Mouse (Mus musculus): ENCODE results near the gene Nr2f1. TPM values are rescaled to one million over a fixed set of nuclear protein-coding genes. Genes with fewer than 3 reads are reported as not detected.

Gene Nr2f1
- polyA plus RNA-seq, 1 experiment from 2014 or later = 12.6 TPM

- Histone ChIP-seq H3K36me3 (ENCODE audit: control insufficient read depth, insufficient read depth, low read length) (no peaks in the 10 kb centered on the region), H3K9me3 (replicated peaks; ENCODE audit: control insufficient read depth, low read length) (no peaks in the 10 kb centered on the region), H3K9ac (ENCODE audit: low read length) (peak overlapping the region; percentile 50), H3K4me3 (replicated peaks; ENCODE audit: low read length) (peak overlapping the region; percentile 46), H3K27ac (ENCODE audit: low read length) (no peak overlapping the region), H3K4me1 (ENCODE audit: control insufficient read depth, insufficient read depth, low read length) (no peaks in the 10 kb centered on the region; the same call in 1 of the 2 replicates), H3K4me2 (ENCODE audit: low read depth, low read length) (peak overlapping the region; percentile 54), H3K27me3 (ENCODE audit: control insufficient read depth, insufficient read depth, low read length) (peaks cover 15% of the 10 kb centered on the region)
- no peak for ATAC-seq (ENCODE audit: insufficient read depth, low FRiP score)
- 25% methylated on average over 7 of the region's 7 CpGs for WGBS
These were observed 3.2 kb downstream of the Nr2f1 start for GRCm38 (mm10) chr13:78196236-78196796.

DNA sequence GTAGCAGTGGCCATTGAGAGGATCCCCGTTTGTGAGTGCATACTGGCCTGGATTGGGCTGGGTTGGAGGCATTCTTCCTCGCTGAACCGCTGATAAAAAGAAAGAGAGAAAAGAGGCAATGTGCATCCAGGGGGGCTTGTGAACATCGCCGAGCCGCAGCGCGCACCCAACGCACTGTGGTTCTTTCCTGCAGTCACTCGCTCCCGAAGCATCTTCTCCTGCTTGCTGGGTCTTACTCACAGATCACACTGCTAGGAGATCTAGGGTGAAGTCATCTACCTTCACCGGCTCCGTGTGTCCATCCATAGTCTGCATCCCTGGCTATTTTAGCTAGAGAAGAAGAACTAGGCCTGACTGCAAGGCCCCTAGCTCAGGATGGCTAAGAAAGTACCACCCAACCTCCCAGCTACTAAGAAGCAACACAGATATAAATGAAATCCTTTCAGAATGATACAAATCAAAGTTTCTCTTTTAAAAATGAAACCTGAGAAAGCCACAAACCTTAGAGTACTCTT is 3.9 kb downstream of the Nr2f1 start:
- H3K9ac ChIP-seq (ENCODE audit: low read length) = peak overlapping the region; percentile 69
- H3K27me3 ChIP-seq (ENCODE audit: control insufficient read depth, insufficient read depth, low read length) = peaks cover 16% of the 10 kb centered on the region
- 10% methylated on average over 13 of the region's 13 CpGs for WGBS
- ATAC-seq (ENCODE audit: insufficient read depth, low FRiP score) = no peak
- peak overlapping the region; percentile 46 for H3K4me3 ChIP-seq (replicated peaks; ENCODE audit: low read length)
- H3K4me1 ChIP-seq (ENCODE audit: control insufficient read depth, insufficient read depth, low read length) = no peaks in the 10 kb centered on the region; the same call in 1 of the 2 replicates
- H3K9me3 ChIP-seq (replicated peaks; ENCODE audit: control insufficient read depth, low read length) = no peaks in the 10 kb centered on the region
- no peaks in the 10 kb centered on the region for H3K36me3 ChIP-seq (ENCODE audit: control insufficient read depth, insufficient read depth, low read length)
- H3K4me2 ChIP-seq (ENCODE audit: low read depth, low read length) = peak overlapping the region; percentile 54
- peak overlapping the region; percentile 60; the same call in 1 of the 2 replicates for H3K27ac ChIP-seq (ENCODE audit: low read length)

- H3K27me3 ChIP-seq (ENCODE audit: control insufficient read depth, insufficient read depth, low read length) = peaks cover 20% of the 10 kb centered on the region
- H3K4me3 ChIP-seq (replicated peaks; ENCODE audit: low read length) = peak overlapping the region; percentile 46
- H3K9ac ChIP-seq (ENCODE audit: low read length) = peak overlapping the region; percentile 69
- ATAC-seq (ENCODE audit: insufficient read depth, low FRiP score) = no peak
- peak overlapping the region; percentile 60; the same call in 1 of the 2 replicates for H3K27ac ChIP-seq (ENCODE audit: low read length)
- H3K9me3 ChIP-seq (replicated peaks; ENCODE audit: control insufficient read depth, low read length) = no peaks in the 10 kb centered on the region
- H3K4me2 ChIP-seq (ENCODE audit: low read depth, low read length) = peak overlapping the region; percentile 54
- 7% methylated on average over 64 of the region's 64 CpGs for WGBS
- no peaks in the 10 kb centered on the region; the same call in 1 of the 2 replicates for H3K4me1 ChIP-seq (ENCODE audit: control insufficient read depth, insufficient read depth, low read length)
- no peaks in the 10 kb centered on the region for H3K36me3 ChIP-seq (ENCODE audit: control insufficient read depth, insufficient read depth, low read length)
These were observed 4.5 kb downstream of the Nr2f1 start for GRCm38 (mm10) chr13:78194850-78195600.

DNA sequence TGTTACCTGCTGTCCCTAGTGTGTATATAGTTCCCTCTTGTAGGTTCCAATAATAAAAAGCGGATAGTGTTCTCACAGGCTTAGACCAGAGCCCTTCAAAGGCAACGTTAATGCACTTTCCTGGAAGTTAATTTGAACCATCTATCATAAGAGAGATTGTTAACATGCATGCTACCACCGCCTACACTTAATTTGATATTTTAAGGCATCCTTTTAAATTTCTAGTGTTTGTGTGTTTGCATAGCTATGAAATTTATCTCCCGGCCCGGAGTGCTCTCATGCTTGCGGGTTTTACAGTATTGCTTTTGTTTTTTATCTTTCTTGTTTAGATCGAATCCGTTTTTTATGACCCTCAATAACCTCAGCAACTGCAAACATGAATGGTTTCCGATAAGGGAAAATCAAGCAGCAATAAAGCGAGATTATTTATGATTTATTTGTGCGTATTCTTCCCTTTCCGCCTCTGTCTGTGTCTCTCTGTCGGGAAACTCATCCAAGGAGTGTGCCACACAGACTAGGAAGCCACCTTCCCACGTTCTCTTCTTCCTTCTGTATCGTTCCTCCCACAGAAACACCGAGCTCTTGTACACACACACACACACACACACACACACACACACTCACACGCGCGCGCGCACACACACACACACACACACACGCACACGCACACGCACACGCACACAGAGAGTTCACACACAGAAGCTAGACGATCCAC is 5.3 kb downstream of the Nr2f1 start:
- peak overlapping the region; percentile 54 for H3K4me2 ChIP-seq (ENCODE audit: low read depth, low read length)
- no peak for ATAC-seq (ENCODE audit: insufficient read depth, low FRiP score)
- H3K36me3 ChIP-seq (ENCODE audit: control insufficient read depth, insufficient read depth, low read length) = no peaks in the 10 kb centered on the region
- H3K4me1 ChIP-seq (ENCODE audit: control insufficient read depth, insufficient read depth, low read length) = no peaks in the 10 kb centered on the region; the same call in 1 of the 2 replicates
- 18% methylated on average over 26 of the region's 26 CpGs for WGBS
- H3K4me3 ChIP-seq (replicated peaks; ENCODE audit: low read length) = peak overlapping the region; percentile 46
- H3K9me3 ChIP-seq (replicated peaks; ENCODE audit: control insufficient read depth, low read length) = no peaks in the 10 kb centered on the region
- H3K9ac ChIP-seq (ENCODE audit: low read length) = peak overlapping the region; percentile 69
- peaks cover 20% of the 10 kb centered on the region for H3K27me3 ChIP-seq (ENCODE audit: control insufficient read depth, insufficient read depth, low read length)
- peak overlapping the region; percentile 44 for H3K27ac ChIP-seq (ENCODE audit: low read length)

DNA sequence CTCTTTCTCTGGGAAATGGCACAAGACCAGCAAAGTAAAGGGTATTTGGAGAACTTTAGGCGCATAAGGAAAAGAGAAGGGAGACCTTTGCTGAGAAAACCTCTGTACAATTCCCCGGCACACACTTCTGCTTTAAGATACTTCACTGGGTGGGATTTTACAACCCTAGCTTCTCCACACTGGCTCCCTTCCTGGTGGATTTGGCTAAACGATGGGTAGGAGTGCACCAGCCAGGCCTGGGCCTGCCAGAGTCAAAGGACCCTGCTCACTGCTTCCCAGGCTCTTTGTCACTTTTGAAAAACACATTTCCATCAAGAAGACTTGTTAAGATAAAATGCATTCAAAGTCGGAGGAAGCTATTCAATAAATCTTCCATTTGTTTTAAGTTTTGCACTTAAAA is 6.3 kb downstream of the Nr2f1 start:
- Histone ChIP-seq H3K4me1 (ENCODE audit: control insufficient read depth, insufficient read depth, low read length) (no peaks in the 10 kb centered on the region; the same call in 1 of the 2 replicates), H3K27me3 (ENCODE audit: control insufficient read depth, insufficient read depth, low read length) (peaks cover 26% of the 10 kb centered on the region), H3K4me3 (replicated peaks; ENCODE audit: low read length) (peak overlapping the region; percentile 46), H3K27ac (ENCODE audit: low read length) (peak overlapping the region; percentile 25; the same call in 1 of the 2 replicates), H3K9ac (ENCODE audit: low read length) (peak overlapping the region; percentile 20), H3K4me2 (ENCODE audit: low read depth, low read length) (peak overlapping the region; percentile 54), H3K9me3 (replicated peaks; ENCODE audit: control insufficient read depth, low read length) (no peaks in the 10 kb centered on the region), H3K36me3 (ENCODE audit: control insufficient read depth, insufficient read depth, low read length) (peaks cover 4% of the 10 kb centered on the region; the same call in 1 of the 2 replicates)
- WGBS = 29% methylated on average over 4 of the region's 4 CpGs
- ATAC-seq (ENCODE audit: insufficient read depth, low FRiP score) = no peak

GRCm38 (mm10) chr13:78189586-78189985 is 10.0 kb downstream of the Nr2f1 start:
- H3K36me3 ChIP-seq (ENCODE audit: control insufficient read depth, insufficient read depth, low read length) = peaks cover 4% of the 10 kb centered on the region; the same call in 1 of the 2 replicates
- H3K4me3 ChIP-seq (replicated peaks; ENCODE audit: low read length) = no peak overlapping the region
- 55% methylated on average over 10 of the region's 10 CpGs for WGBS
- no peak overlapping the region for H3K4me2 ChIP-seq (ENCODE audit: low read depth, low read length)
- peaks cover 43% of the 10 kb centered on the region for H3K27me3 ChIP-seq (ENCODE audit: control insufficient read depth, insufficient read depth, low read length)
- no peaks in the 10 kb centered on the region for H3K9me3 ChIP-seq (replicated peaks; ENCODE audit: control insufficient read depth, low read length)
- H3K27ac ChIP-seq (ENCODE audit: low read length) = no peak overlapping the region
- H3K9ac ChIP-seq (ENCODE audit: low read length) = no peak overlapping the region
- no peak for ATAC-seq (ENCODE audit: insufficient read depth, low FRiP score)
- peaks cover 2% of the 10 kb centered on the region; the same call in 1 of the 2 replicates for H3K4me1 ChIP-seq (ENCODE audit: control insufficient read depth, insufficient read depth, low read length)

DNA sequence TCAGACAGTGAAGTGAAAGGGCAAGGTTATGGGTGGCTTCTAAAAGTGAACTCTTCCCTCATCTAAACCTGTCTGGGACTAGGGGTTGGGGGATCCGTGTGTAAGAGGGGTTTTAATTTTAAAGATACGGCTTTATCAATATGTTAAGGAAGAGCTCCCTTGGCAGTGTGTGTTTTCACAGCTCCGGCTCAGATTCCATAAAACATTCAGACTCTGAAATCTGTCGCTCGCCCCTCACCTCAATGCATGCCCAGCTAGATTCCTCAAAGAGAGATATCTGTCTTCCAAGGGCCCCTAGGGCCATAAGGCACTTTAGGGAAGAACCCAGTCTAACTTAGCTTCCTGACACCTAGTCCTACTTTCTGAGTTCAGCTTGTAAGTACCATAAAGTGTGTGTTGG is 11.7 kb downstream of the Nr2f1 start:
- Histone ChIP-seq H3K36me3 (ENCODE audit: control insufficient read depth, insufficient read depth, low read length) (peaks cover 4% of the 10 kb centered on the region; the same call in 1 of the 2 replicates), H3K4me1 (ENCODE audit: control insufficient read depth, insufficient read depth, low read length) (peaks cover 2% of the 10 kb centered on the region; the same call in 1 of the 2 replicates), H3K9ac (ENCODE audit: low read length) (no peak overlapping the region), H3K27me3 (ENCODE audit: control insufficient read depth, insufficient read depth, low read length) (peaks cover 42% of the 10 kb centered on the region), H3K9me3 (replicated peaks; ENCODE audit: control insufficient read depth, low read length) (no peaks in the 10 kb centered on the region), H3K27ac (ENCODE audit: low read length) (no peak overlapping the region), H3K4me2 (ENCODE audit: low read depth, low read length) (no peak overlapping the region), H3K4me3 (replicated peaks; ENCODE audit: low read length) (no peak overlapping the region)
- 65% methylated on average over 5 of the region's 5 CpGs for WGBS
- ATAC-seq (ENCODE audit: insufficient read depth, low FRiP score) = no peak

DNA sequence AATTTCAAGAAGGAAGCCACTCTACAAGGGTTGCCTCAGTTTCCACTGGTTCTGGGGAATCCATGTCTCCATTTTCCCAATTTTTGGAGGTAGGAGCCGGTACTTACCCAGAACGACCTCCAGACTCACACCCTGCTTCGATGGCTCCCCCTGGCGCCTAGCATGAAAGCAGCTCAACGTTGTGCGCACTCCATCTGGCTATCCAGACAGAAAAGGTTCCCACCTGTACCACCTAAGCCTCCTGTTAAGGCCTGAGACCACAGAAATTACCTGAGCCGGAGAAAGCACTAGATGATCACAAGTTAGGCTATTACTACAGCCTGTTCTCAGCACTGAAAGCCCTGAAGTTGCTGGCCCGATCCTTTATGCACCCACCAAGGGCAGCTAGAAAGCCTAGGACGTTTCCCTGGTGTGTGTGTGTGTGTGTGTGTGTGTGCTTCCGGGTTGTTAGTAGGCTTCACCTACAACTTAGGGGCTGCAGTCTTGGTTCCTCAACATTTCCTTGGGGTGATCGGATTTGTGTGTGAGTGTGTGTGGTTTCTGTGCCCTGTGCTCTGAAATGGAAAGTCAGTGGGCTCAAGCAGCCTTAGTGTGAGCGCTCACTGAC is 13.1 kb downstream of the Nr2f1 start:
- Histone ChIP-seq H3K9me3 (replicated peaks; ENCODE audit: control insufficient read depth, low read length) (no peaks in the 10 kb centered on the region), H3K9ac (ENCODE audit: low read length) (no peak overlapping the region), H3K4me1 (ENCODE audit: control insufficient read depth, insufficient read depth, low read length) (peaks cover 2% of the 10 kb centered on the region; the same call in 1 of the 2 replicates), H3K4me3 (replicated peaks; ENCODE audit: low read length) (no peak overlapping the region), H3K27me3 (ENCODE audit: control insufficient read depth, insufficient read depth, low read length) (peaks cover 40% of the 10 kb centered on the region), H3K4me2 (ENCODE audit: low read depth, low read length) (no peak overlapping the region), H3K36me3 (ENCODE audit: control insufficient read depth, insufficient read depth, low read length) (peaks cover 4% of the 10 kb centered on the region; the same call in 1 of the 2 replicates), H3K27ac (ENCODE audit: low read length) (no peak overlapping the region)
- ATAC-seq (ENCODE audit: insufficient read depth, low FRiP score) = no peak
- WGBS = 35% methylated on average over 12 of the region's 12 CpGs

Data from stomach, embryonic 16.5 days (tissue).